Mouse (Mus musculus): Measurements from ENCODE around the gene 2310061I04Rik.
A peak's percentile ranks its signal among the peaks of the same experiment; 100 is the strongest.

2310061I04Rik gene

DNA sequence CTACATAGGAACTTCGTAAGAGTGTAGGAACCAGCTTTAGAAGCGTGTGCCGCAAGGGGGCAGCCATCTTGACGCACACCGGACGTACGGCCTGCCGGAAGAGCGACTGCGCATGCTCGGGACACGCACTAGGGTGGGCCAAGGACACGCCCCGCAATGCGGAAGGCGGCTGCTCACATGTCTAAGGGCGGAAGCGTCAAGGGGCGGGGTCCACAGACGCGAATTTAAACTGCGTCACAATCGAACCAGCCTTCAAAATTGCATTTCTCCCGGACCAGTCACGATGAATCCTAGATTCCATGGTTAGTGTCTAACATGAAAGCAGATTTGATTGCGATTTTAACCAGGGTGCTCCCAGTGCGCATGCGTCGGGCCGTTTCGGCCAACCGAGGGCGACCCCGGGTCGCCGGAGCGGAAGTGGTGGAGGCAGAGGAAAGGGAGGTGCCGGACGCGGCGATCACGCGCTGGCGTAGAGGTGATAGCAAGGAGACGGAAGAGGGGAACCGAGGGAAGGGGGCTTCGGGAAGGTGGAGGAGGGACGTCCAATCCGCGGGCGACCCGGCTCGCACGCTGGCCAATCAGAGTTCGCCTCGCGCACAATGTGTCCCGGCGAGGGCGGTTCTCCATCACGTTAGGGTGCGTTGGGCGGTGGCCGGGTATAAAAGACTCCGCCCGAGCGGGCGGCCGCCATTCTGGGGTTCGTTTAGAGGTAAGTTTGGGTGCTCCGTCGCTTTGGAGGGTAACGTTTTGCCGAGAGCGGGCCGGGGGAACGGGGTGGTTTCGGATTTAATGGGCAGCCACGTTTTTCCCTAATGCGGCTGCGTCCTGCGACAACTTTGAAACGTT, 19.3 kb upstream of the 2310061I04Rik start, which contains the start of the genes Mrps18b and Ppp1r10:
Gene Mrps18b (minus strand): TSS at position 93 of the 846 bp plus-strand sequence.
Gene Ppp1r10 (plus strand): TSS at position 138 of the 846 bp plus-strand sequence.
- DNase-seq (ENCODE audit: low read depth): peak; percentile 100

DNA sequence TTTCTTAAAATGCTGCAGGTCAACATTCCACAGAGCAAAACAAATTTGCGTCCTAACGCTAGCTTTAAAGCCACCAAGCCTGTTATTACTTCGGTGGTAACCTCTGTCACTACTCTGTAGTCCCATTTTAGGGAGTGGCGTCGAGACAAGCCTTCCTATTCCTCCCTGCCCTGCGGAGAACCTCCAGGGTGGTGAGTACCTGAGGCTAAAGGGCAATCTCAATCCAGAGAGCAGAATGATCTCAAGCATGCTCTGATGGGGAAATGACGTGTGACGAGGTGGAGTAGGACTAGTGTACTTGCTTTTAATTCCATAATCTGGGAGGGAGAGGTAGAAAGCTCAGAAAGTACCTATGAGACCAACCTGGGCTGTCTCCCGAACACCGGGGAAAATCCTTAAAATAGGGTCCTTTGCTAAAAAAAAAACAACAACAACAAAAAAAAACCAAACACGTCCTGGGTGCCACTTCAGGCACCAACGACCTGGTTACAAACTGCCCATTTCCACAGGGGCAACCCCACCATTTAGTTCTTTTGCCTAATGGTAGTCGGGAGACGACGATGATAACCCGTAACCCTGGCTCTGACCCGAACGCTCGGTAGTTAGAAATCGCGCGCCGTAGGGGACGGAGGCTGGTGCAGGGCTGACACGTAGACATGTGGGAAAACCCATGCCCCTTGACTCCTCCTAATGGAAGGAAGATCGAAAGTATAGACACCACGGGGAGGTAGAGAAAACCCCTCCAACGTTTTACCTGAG, 18.5 kb upstream of the 2310061I04Rik start:
- peak; percentile 61 for DNase-seq (ENCODE audit: low read depth)

- DNase-seq (ENCODE audit: low read depth): peak; percentile 38
Observed at GRCm38 (mm10) chr17:35914975-35915374, 17.7 kb upstream of the 2310061I04Rik start.

DNA sequence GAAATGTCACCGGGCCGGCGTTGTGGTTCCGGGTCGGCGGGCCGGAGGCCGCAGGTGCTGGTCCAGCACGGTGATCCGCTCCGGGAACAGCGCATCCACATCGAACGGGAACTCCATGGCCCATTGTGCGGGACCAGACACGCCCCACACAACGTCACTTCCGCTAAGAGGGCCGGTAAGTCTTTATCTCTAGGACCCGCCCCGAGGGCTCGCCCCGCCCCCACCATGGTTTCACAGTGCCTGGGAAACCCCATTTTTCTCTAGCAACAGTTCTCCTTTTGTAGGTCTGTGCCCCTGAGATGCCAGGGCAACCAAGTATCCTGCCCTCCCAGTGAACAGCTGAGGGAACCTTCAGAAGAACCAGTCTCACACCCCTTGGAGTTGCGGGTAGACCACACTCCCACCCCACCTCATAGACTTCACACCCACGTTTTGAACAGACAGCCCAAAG, 12.7 kb upstream of the 2310061I04Rik start, which contains the start of gene Atat1:
Gene Atat1 (minus strand): TSS at position 157 of the 451 bp plus-strand sequence.
- peak; percentile 99 for DNase-seq (ENCODE audit: low read depth)

DNA sequence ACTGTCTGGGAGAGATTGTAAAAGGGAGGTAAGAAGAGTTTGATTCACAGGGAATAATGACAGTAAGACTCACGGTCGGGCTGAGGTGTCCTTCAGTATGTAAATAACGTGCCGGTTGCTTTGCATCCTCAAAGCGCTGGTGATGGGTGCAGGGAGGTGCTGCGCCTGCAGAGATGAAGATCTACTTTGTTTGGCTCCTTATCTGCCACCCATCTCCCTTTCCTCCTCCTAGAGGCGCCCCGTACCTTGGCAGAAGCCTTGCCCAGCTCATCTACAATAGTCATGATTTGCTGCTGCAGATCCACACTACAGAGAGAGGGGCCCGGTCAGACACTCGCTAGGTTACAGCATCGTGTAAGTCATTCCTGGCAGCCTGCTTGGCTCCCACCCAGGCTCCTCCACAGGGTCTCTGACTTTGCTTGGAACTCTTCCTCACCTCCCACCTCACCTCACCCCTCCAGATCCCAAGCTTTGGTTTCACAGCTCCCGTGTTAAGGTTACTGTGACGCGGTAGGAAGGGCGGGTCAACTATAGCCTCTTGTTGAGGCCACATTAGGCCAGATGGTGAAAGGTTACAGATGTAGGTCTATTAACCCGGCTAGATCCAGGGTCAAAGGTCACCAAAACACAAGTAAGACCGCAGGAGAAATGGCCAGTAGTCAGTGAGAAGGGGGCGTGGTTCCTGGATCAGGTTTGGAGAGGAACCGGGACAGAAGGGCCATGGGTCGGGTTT, 12.1 kb upstream of the 2310061I04Rik start:
- DNase-seq (ENCODE audit: low read depth): peak; percentile 54

GRCm38 (mm10) chr17:35907609-35908008, 10.4 kb upstream of the 2310061I04Rik start:
- peak; percentile 64 for DNase-seq (ENCODE audit: low read depth)

GRCm38 (mm10) chr17:35905587-35905986, 8.4 kb upstream of the 2310061I04Rik start:
- DNase-seq (ENCODE audit: low read depth): no peak

GRCm38 (mm10) chr17:35903992-35904355, 6.7 kb upstream of the 2310061I04Rik start:
- DNase-seq (ENCODE audit: low read depth): no peak

DNA sequence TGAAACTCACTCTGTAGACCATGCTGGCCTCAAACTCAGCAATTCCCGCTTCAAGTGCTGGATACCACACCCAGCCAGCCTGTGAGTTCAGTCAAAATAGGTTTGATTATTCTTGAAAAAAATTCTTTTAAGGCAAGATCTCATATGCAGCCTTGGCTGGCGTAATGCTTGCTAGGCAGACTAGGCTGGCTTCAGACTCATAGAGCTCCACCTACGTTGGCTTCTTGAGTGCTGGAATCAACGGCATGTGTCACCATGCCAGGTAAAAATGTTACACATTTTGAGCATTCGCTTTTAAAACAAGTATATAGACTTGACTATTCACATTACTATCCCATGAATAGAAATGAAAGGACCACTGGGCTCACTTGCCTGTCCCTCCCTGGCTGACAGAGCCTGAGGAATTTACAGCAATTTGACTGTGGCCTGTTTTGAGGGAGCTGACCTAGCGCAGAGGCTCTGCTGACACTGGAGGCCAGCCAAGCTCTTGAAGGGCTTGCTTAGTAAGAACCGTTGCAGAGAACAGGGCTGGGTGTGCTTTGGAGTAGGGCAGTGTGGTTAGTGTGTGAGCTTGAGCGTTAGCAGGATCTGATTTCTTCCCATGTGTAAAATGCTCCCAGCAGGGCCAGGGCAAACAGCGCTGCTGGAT, 6.2 kb upstream of the 2310061I04Rik start:
- DNase-seq (ENCODE audit: low read depth): no peak

- no peak for DNase-seq (ENCODE audit: low read depth)
Observed at GRCm38 (mm10) chr17:35900636-35901035, 3.4 kb upstream of the 2310061I04Rik start.

DNA sequence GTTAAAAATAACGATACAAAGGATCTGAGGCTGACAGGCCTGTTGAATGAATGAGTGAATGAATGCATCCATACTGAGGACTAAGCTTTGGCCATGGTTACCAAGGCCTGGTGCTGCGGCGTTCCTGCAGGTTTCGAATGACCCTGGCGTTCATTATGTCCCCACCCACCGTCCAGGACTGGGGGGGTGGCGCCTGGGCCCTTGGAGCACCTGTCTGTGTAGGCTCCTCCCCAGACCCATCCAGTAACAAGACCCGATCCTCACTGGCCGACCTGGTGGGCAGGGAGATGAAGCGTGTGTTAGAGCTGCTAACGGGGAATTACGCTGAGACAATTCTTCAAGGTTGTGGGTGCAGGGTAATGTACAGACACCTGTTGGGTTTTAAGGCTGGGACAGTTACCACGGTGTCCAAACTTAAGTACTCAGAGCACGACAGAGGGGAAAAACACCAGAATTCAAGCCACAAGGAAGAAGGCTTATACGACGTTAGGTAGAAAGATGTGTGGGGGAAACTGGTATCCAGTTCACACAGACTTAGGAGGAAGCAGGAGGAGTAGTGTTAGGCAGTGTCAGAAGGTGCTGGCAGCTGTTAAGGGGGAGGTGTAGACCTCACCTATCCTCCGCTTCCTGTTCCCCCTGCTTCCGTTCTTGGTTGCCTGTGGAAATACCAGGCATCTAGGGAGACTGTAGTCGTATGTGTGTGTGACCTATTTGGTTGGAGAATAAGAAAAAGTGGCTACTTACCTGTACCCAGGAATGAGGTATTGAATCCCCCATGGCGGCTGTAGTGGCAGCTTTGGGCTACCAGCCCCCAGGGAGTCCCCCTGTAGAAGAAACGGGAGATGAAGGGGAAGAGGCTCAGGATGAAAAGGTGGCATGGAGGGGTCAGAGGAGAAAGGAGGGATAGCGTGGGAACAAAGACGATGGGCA, 678 bp upstream of the 2310061I04Rik start:
- no peak for DNase-seq (ENCODE audit: low read depth)

GRCm38 (mm10) chr17:35887725-35888124, 9.5 kb downstream of the 2310061I04Rik start:
- no peak for DNase-seq (ENCODE audit: low read depth)

DNA sequence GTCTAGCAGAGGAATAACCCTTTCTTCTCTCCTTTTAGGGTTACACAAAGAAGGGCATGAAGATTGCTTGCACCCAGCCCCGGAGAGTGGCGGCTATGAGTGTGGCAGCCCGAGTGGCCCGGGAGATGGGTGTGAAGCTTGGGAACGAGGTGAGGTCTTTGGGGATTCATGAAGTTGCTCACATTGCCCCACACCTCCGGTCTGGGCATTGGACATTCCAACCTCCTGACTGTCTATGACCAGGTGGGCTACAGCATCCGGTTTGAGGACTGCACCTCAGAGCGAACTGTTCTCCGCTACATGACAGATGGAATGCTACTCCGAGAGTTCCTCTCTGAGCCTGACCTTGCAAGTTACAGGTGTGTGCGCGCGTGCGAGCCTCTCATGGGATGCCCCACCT, 13.5 kb downstream of the 2310061I04Rik start:
- no peak for DNase-seq (ENCODE audit: low read depth)

- no peak for DNase-seq (ENCODE audit: low read depth)
Observed at GRCm38 (mm10) chr17:35882924-35883323, 14.3 kb downstream of the 2310061I04Rik start.

DNA sequence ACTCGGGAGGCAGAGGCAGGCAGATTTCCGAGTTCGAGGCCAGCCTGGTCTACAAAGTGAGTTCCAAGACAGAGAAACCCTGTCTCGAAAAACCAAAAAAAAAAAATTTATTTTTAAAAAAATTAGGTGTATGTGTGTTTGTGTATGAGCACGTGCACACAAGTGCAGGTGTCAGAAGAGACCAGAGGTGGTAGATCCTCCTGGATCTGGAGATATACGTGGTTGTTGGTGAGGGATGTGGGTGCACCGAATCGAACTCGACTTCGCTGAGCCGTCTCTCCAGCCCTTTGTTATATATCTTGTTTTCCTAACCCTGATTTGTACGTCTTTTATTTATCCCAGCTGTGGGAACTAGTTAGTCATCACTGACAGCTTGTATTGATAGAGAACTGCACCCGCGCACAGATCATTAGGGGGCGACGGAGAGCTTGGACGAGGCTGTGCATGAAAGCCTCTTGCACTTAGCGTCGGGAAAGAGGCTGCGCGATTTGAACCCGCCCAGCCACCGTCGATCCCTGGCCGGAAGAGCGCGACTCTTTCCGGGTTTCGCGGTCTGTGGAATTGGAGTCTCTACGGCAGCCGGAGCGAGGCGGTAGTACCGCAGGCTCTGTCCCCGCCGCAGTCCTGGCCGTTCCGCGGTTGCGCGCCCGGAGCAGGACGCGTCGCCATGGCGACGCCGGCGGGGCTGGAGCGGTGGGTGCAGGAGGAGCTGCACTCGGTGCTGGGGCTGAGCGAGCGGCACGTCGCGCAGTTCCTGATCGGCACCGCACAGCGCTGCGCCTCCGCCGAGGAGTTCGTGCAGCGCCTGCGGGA, 17.8 kb downstream of the 2310061I04Rik start, which contains the start of gene Dhx16:
Gene Dhx16 (plus strand): TSS at position 575 of the 813 bp plus-strand sequence.
- DNase-seq (ENCODE audit: low read depth): peak; percentile 97

DNA sequence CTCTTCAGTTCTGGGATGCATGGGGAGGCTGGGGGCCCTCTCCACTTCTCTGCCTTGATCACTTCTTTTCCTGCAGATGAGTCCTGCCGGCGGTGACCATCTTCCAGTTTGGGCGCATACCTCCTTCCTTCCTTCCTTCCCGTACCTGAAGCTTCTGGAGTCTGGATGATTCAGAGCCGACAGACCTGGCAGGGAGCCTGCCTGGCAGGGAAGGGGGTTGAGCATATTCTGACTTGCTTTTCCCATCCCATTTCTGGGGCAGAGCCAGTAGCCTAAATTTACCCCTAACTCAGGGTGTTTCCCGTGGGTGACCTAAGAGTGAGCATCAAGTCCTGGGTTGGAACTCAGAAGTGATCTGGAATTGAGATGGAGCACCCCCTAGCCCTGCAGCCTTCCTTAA, 22.5 kb downstream of the 2310061I04Rik start:
- DNase-seq (ENCODE audit: low read depth): no peak

- peak; percentile 90 for DNase-seq (ENCODE audit: low read depth)
Observed at GRCm38 (mm10) chr17:35873774-35874519, 23.3 kb downstream of the 2310061I04Rik start.

- DNase-seq (ENCODE audit: low read depth): peak; percentile 87
Observed at GRCm38 (mm10) chr17:35870884-35871696, 26.1 kb downstream of the 2310061I04Rik start.

Data from induced T-regulatory cell, adult 2 months (primary cell).